Mouse (Mus musculus) layer of hippocampus, postnatal 14 days (tissue): ENCODE data around the gene Gnb2. TPM values are rescaled to one million over a fixed set of nuclear protein-coding genes. Genes with fewer than 3 reads are reported as not detected.

Source experiments
- DNase-seq, 2 experiments: peaks; one replicate each; pipeline ENCODE4 v3.0.0; 2021 to 2022; ENCODE audit warnings: low spot score in 2 of 2, mixed read lengths in 1 of 2
- total RNA-seq, 2 experiments: library from RNA; stranded (reverse); gene quantifications; 2 replicates each; pipeline ENCODE4 v1.2.3; 2021

The Gnb2 gene
- total RNA-seq, 2 experiments from 2014 or later = 704 to 770 TPM

DNA sequence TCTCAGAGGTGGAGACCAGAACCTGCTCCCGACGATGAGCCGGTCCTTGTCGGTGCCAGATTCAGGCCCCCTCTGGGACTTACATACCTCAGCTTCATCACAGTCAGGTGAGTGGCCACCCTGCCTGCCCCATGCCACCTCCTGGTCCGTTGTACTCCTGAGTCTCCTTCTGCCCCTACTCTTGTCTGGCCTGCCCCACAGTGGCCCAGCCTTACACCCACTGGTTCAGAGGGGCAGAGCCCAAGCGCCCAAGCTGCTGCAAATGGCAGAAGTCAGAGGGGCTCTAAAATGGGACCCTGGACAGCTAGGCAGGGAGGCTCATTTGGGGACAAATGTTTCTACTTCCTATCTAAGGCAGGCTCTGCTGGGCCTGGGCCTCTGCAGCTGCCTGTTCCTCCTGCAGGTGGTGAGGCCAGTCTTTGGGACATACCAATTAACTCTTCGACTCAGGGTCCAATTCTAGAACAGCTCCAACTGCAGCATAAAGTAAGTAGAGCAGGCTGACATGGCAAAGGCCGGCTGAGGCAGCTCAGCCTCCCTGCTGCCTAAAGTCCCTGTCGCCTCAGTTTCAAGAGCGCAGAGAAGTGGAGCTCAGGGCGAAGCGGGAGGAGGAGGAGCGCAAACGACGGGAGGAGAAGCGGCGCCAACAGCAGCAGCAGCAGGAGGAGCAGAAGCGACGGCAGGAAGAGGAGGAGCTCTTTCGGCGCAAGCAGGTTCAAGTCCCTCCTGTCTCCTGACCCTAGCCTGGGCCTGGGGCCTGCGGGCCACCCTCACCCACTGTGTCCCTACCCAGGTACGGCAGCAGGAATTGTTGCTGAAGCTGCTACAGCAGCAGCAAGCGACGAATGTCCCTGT is 9.7 kb downstream of the Gnb2 start:
- DNase-seq = no peak

DNA sequence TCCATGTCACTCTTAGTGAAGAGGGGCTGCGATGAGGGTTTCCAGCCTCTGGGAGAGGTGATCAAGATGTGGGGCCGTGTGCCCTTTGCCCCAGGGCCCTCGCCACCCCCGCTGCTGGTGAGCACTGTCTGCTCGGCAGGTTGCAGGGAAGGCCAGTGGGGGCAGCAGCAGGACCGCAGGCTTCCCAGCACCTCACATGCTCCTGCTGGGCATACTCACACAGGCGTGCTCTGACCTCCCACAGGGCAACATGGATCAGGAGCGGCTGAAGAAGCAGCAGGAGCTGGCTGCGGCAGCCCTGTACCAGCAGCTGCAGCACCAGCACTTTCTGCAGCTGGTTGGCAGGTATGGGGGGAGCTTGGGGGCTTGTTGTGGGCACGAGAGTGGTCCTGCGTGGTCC is 10.6 kb downstream of the Gnb2 start:
- no peak for DNase-seq

DNA sequence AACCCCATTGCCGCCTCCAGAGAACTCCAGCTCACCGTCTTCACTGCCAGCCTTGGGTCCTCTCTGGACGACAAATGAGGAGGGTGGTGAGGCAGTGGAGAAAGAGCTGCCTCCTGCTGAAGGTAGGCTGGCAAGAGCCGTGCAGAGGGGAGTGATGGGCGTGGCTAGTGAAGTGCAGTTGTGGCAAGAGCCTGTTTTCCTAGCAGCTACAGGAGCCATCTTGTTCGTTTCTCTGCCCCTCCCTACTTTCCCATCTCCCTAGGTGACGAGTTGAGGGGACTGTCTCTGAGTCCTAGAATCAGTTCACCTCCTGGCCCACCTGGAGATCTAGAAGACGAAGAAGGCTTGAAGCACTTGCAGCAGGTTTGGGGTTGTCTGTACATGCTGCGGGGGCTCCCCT is 11.4 kb downstream of the Gnb2 start:
- no peak for DNase-seq

DNA sequence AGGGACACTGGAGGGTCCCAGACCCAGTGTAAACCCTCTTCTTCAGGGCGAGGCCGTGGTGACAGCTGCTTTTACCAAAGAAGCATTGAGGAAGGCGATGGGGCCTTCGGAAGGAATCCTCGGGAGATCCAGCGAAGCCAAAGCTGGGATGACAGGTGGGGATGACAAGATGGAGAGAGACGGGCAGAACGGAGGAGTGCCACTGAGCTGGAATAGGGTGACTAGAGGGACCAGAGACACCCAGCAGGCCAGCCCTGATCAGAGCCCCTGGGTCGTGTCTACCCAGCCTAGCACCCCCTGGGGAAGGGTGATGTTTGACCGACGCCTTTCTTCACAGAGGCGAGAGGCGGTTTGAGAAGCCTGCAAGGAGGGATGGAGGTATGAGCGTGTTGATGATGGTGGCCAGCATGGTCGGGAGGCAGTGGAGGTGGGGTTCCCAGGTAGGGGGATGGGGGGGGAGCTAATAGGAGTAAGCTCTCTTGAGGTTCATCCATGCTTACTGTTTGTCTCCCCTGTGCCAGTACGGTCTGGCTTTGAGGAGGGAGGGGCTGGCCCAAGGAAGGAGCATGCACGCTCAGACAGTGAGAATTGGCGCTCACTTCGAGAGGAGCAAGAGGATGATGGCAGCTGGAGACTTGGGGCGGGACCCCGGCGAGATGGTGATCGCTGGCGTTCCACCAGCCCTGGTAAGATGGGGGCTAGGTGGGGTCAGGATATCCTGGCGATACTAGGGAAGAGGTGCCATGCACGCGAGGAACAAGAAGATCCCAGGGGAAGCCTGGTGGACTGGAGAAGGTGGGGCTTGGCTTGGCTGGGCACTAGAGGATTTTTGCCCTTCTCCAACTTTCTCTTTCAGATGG is 13.4 kb downstream of the Gnb2 start:
- no peak for DNase-seq

GRCm38 (mm10) chr5:137518436-137518835 is 14.9 kb downstream of the Gnb2 start, which contains the start of gene Gigyf1:
Gene Gigyf1 (plus strand): TSS chr5:137518548.
- no peak for DNase-seq

DNA sequence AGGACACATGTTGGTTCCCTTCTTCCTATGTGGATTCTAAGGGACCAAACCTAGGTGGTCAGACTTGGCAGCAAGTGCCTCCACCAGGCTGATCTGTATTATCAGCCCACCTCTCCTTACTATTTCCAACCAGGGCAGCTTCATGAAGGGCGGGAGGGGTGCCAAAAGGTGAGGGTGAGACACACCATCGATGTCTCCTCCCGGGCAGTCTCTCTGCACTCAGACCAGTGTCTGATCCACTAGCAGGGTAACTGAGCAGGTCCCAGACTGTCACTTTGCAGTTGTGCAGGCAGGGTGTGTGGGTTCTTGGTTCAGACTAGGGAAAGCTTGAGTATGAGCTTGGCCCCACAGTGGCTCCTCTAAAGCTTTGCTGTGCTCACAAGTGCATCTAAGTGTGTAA is 18.5 kb downstream of the Gnb2 start:
- no peak for DNase-seq

DNA sequence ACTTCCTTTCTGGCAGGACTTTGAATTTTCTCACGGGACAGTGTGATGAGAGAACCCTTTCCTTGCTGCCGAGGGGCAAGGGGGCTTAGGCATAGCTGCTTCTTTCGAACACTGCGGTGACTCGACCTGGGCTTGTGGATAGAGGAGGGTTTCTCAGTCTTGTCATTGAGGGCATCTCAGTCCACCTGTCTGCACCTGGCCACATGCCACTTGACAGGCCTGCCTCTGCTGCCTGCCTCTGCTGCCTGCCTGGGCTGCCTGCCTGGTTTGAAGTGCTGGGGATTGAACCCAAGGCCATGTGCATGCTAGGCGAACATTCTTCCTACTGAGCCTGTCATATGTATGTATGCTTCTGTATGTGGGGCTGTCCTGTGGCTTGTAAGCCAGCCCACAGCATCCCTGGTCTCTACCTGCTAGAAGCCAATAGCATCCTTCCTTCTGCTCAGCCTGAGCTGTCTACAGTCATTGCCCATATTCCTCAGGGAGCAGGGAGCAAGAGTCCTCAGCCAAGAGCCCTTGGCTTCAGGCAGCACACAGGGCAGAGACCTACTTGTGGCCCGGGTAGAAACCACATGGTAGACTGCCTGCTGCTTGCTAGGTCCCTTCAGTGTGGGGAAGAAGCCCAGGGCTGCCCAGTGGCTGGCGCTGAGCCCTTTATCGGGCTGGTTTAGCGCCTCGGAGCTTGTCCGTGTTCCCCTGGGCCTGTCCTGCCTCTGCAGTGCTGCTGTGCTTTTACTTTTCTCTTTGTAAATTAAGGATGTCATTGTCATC is 19.2 kb downstream of the Gnb2 start:
- no peak for DNase-seq

GRCm38 (mm10) chr5:137512847-137513794 is 20.2 kb downstream of the Gnb2 start:
- DNase-seq = no peak

DNA sequence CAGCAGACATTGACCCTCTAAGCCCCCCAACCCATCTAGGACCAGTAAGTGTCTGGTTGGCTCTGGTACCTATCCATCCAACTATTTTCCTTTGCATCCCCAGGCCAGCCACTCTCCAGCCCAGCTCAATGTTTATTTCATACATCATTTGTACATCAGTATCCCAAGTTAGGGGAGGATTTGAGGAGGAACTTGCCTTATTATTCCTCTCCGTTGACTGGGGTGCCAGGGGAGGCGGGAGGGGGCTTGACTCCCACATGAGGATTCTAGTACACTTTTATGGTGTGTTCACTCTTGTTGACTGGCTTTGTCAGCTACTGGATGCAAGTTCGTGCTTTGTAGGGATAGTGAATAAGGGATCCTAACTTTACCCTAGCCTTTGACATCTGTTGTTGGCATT is 21.6 kb downstream of the Gnb2 start:
- no peak for DNase-seq

DNA sequence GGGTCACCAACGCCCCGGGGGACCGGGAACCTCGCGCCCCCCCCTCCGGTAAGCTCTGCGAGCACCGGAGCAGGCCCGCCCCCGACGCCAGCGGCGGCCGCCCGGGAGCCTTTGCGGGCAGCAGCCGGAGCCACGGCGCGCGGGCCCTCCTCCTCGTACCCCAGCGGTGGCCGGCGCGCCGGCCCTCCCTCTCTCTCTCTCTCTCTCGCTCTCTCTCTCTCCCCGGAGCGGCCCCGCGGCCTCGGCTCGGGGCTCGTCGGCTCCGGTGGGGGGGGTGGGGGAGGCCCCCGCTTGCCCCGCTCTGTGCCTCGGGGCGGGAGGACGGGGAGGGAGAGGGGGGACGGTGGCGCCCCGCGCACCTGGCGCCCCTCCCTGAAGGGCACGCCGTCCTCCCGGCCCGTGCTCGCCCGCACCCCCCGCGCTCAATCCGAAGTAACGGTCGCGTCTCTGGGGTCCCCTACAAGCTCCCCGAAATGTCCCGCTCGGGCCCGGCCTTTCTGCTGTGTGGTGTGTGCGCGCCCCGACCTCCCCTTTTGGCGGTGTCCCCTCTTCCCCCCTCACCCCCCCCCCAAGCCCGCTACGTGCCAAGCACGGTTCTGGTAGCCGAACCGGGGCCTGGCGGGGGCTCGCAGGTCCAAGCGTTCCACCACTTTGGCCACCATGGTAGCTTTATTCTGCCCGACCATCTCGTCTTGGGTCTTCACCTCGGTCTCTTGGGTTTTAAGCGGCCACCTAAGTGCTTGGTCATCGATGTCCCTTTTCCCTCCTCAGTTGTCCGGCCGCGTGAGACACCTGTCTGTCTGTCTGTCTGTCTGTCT is 22.5 kb downstream of the Gnb2 start:
- DNase-seq = no peak

DNA sequence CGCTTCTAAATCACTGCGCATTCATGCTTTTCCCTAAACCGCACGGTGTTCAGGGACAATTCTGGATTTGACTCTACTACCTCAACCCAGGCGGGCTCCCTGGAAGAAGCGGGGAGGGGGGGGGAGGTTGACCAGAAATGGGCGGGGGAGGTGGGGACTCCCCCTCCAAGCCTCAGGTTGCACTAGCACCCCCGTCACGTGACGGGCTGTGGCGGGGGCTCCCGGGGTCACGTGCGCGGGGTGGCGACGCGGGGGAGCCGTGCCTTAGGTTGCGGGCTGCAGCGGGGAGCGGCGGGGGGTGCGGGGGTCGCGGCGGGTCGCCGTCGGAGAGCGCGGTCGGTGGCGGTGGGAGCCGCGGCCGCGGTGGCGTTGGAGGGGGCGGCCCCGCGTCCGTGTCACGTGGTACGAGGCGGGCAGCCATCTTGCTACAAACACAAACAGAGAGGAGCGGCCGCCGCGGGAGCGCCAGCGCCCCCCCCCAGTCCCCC is 23.3 kb downstream of the Gnb2 start:
- DNase-seq = peak; percentile 78 to 87

DNA sequence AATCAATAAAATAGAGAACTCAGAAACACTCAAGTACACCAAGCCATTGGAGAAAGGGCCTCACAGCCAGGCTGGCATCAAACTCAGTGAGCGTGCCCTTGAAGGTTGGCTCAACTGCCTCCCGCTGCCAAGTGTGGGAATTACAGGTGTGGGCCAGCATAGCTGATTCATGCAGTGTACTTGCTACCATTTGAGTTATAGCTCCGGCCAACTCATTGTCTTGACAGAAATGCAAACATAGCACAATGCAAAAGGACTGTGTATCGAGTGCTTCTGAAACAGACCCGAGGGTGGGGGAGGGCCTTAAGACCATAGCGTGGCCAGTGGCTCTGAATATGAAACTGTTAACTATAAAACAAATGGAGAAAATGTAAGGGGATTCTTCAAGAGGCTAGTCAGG is 29.3 kb downstream of the Gnb2 start:
- no peak for DNase-seq

- DNase-seq = peak in 1 of 2 experiments; percentile 81
These were observed 30.6 kb downstream of the Gnb2 start for GRCm38 (mm10) chr5:137502667-137503110.

DNA sequence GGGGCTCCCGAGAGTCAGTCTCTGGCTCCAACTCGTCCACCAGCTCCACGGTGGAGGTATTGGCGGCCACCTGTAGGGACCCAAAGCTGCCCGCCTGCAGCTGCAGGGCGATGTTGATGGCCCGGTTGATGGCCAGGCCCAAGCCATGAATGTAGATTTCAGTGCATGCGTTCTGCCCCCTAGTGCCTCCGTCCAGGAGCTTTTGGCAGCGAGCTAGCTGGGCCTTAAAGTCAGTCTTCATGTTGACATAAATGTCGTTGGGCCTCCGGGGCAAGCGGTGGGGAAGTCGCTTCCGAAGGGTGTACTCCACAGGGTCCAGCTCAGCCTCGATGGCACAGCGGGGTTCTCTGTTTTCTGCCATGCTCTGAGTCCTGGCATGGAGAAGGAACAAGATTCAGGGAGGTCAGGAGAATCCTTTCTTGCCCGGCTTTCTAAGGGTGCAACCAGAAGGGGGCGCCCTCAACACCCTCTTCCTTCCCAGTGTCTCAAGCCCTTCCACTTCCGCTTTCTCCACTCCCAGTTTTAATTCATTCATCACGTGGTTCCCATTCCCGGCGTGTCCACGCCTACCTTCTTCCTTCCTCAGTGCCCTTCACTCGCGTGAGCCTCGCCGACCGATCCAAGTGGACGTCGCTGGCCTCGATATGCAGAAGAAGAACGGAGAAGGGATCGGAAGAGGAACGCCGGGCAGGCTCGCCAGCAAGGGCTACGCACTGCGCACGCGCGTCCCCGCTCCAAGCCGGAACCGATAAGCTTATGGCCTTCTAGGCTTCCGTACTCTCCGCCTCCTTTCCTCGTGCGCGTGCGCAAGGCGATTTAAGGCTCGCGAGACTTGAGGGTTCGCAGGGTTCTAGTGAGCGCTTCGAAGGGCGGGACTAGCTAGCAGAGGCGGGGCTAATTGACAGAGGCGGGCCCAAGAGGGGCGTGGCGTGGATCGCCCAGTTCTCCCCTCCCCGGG is 31.3 kb downstream of the Gnb2 start, which contains the start of gene Pop7:
Gene Pop7 (minus strand): TSS at position 810 of the 958 bp plus-strand sequence.
- DNase-seq = peak; percentile 100

- DNase-seq = no peak
These were observed 33.1 kb downstream of the Gnb2 start for GRCm38 (mm10) chr5:137500186-137500585.

DNA sequence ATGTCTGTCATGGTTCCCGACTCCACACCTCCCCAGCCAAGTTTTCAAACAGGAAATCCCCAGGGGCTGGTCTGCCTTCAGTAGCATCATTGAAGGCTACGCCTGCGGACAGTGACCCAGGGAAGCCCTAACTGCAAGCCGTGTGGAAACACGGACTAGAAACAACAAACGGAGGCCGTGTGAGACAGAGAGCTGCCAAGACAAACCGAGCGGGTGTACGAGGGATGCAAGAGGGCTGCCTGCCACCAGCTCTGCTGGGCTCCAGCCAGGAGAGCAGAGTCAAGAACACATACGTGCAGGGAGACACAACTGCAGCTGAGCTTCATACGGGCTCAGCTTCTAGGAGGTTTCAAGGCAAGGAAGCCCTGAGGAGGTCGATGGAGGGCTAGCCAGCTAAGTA is 39.5 kb downstream of the Gnb2 start:
- no peak for DNase-seq

DNA sequence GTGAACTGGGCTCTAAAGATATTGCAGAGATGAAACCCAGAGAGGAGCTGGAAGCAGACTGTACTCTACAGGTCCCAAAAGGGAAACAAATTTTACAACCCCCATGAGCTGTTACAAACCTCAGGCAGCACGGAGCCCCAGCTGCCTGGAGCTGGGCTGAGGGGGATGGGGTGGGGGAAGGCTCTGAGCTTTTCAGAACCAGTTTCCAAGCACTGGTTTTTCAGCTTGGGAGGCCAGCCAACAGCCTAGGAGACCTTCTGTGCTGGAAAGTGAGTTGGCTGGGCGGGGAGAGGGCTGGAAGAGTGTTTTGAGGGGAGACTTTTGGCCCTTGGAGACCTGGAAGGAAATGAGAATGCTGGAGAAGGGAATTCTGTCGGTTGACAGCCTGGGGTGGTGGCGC is 41.8 kb downstream of the Gnb2 start:
- peak; percentile 48 to 64 for DNase-seq

DNA sequence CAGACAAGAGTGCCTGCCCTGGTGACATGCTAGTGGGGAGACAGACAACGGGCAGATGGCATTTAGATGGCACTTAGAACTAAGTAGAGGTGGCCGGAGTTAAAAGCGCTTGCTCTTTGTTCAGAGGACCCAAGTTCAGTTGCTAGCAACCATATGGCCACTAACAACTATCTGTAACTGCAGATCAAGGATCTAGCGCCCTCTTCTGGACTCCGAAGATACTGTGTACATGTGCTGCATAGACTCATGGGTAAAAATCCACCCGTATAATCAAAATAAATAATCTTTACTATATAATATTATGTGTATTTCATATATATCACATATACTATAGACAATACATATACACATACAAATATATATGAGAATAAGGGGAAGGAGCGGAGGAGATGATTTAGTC is 45.7 kb downstream of the Gnb2 start:
- DNase-seq = no peak
